Mouse (Mus musculus): ENCODE results near the gene Ssrp1. TPM values are rescaled to one million over a fixed set of nuclear protein-coding genes. Genes with fewer than 3 reads are reported as not detected.
A peak's percentile ranks its signal among the peaks of the same experiment; 100 is the strongest.

Ssrp1 gene
- total RNA-seq, 2 experiments from 2014 or later = 34.0 to 44.2 TPM

GRCm38 (mm10) chr2:85067903-85068625 is 31.0 kb downstream of the Ssrp1 start:
- intact Hi-C loops (cut with DNase I; ENCODE audit: low total_unique reads) = no loop called here
- DNase-seq = no peak

GRCm38 (mm10) chr2:85068626-85069025 is 31.6 kb downstream of the Ssrp1 start:
- no peak for DNase-seq
- intact Hi-C loops (cut with DNase I; ENCODE audit: low total_unique reads) = no loop called here

GRCm38 (mm10) chr2:85070086-85070485 is 33.1 kb downstream of the Ssrp1 start:
- intact Hi-C loops (cut with DNase I; ENCODE audit: low total_unique reads) = no loop called here

GRCm38 (mm10) chr2:85071921-85072320 is 34.9 kb downstream of the Ssrp1 start:
- intact Hi-C loops (cut with DNase I; ENCODE audit: low total_unique reads) = no loop called here
- DNase-seq = no peak

More at GRCm38 (mm10) chr2:85070086-85070485, 33.1 kb downstream of the Ssrp1 start:
- DNase-seq = no peak

- intact Hi-C loops (cut with DNase I; ENCODE audit: low total_unique reads) = no loop called here
- DNase-seq = no peak
Observed at GRCm38 (mm10) chr2:85073751-85074150, 36.7 kb downstream of the Ssrp1 start.

- intact Hi-C loops (cut with DNase I; ENCODE audit: low total_unique reads) = no loop called here
- DNase-seq = peak; percentile 19
Observed at GRCm38 (mm10) chr2:85088716-85089646, 51.9 kb downstream of the Ssrp1 start.

GRCm38 (mm10) chr2:85091325-85091724 is 54.3 kb downstream of the Ssrp1 start:
- intact Hi-C loops (cut with DNase I; ENCODE audit: low total_unique reads) = no loop called here
- no peak for DNase-seq

GRCm38 (mm10) chr2:85093376-85093775 is 56.3 kb downstream of the Ssrp1 start:
- intact Hi-C loops (cut with DNase I; ENCODE audit: low total_unique reads) = no loop called here
- no peak for DNase-seq

GRCm38 (mm10) chr2:85095906-85096305 is 58.9 kb downstream of the Ssrp1 start:
- DNase-seq = no peak

More at GRCm38 (mm10) chr2:85095906-85096305, 58.9 kb downstream of the Ssrp1 start:
- intact Hi-C loops (cut with DNase I; ENCODE audit: low total_unique reads) = no loop called here

Other genes starting within 250 kb of the Ssrp1 start
- 1 to 10 TPM; 6.1 to 7.0 TPM for gene Ube2l6, start 238.4 kb upstream of the Ssrp1 start, total RNA-seq (2021)
- 100 to 1,000 TPM in 1 of 2 experiments, 10 to 100 TPM in 1; 95.9 to 120 TPM for gene Smtnl1, start 214.6 kb upstream of the Ssrp1 start, total RNA-seq (2021)
- gene Timm10, start 210.2 kb upstream of the Ssrp1 start, total RNA-seq (2021) = 10 to 100 TPM; 45.7 to 46.0 TPM
- 10 to 100 TPM in 1 of 2 experiments, 1 to 10 TPM in 1; 6.2 to 16.1 TPM for gene Slc43a1, start 198.4 kb upstream of the Ssrp1 start, total RNA-seq (2021)
- gene Rtn4rl2, start 150.5 kb upstream of the Ssrp1 start, total RNA-seq (2021) = under 1 TPM; 0.55 to 0.64 TPM
- 10 to 100 TPM; 22.4 to 43.2 TPM for gene Slc43a3, start 100.7 kb upstream of the Ssrp1 start, total RNA-seq (2021)
- under 1 TPM in 1 of 2 experiments, not detected in 1; 0.29 TPM for gene Prg2, start 56.8 kb upstream of the Ssrp1 start, total RNA-seq (2021)
- gene Prg3, start 49.0 kb upstream of the Ssrp1 start, total RNA-seq (2021) = not detected
- under 1 TPM; 0.89 to 0.92 TPM for gene P2rx3, start 228 bp downstream of the Ssrp1 start, total RNA-seq (2021)
- gene Tnks1bp1, start 10.8 kb downstream of the Ssrp1 start, total RNA-seq (2021) = 10 to 100 TPM; 47.3 to 48.5 TPM
- gene Aplnr, start 99.0 kb downstream of the Ssrp1 start, total RNA-seq (2021) = 10 to 100 TPM; 61.0 to 74.0 TPM
- 1 to 10 TPM; 3.9 to 7.3 TPM for gene Lrrc55, start 160.0 kb downstream of the Ssrp1 start, total RNA-seq (2021)